Mouse (Mus musculus) stomach, embryonic 14.5 days (tissue): ENCODE data around the gene Fmo4. TPM values are rescaled to one million over a fixed set of nuclear protein-coding genes. Genes with fewer than 3 reads are reported as not detected.

Source experiments
- ATAC-seq: fragments of 200-750 bp; cut with Nextera tagmentation; 2 replicates; pipeline ENCODE4 v1.8.0; 2017; ENCODE audit warnings: low read depth, moderate TSS enrichment; ENCODE audit not compliant: insufficient number of reproducible peaks, insufficient read depth, low FRiP score
- H3K27ac ChIP-seq: fragments of 300-500 bp; sonication (generic); 2 replicates; pipeline ENCODE4 v1.5.1; 2014; ENCODE audit warnings: mild to moderate bottlenecking, low read length, moderate library complexity, mixed read lengths
- H3K27me3 ChIP-seq: fragments of 300-500 bp; sonication (generic); 2 replicates; pipeline ENCODE4 v1.6.1; 2014; ENCODE audit warnings: low read length, control low read depth, mixed read lengths; ENCODE audit not compliant: control insufficient read depth, insufficient read depth
- H3K36me3 ChIP-seq: fragments of 300-500 bp; sonication (generic); 2 replicates; pipeline ENCODE4 v1.6.1; 2014; ENCODE audit warnings: mild to moderate bottlenecking, control low read depth, low read length, moderate library complexity, mixed read lengths; ENCODE audit not compliant: control insufficient read depth, insufficient read depth
- H3K4me1 ChIP-seq: fragments of 300-500 bp; sonication (generic); 2 replicates; pipeline ENCODE4 v1.6.1; 2014; ENCODE audit warnings: low read length, control low read depth, mixed read lengths; ENCODE audit not compliant: control insufficient read depth, insufficient read depth
- H3K4me2 ChIP-seq: fragments of 300-500 bp; sonication (generic); replicated peaks from 2 replicates; pipeline ENCODE4 v1.6.1; 2014; ENCODE audit warnings: low read depth, low read length, control low read depth
- H3K4me3 ChIP-seq: fragments of 300-500 bp; sonication (generic); 2 replicates; pipeline ENCODE4 v1.5.1; 2014; ENCODE audit warnings: low read depth, low read length, control low read depth
- H3K9ac ChIP-seq: fragments of 300-500 bp; sonication (generic); replicated peaks from 2 replicates; pipeline ENCODE4 v1.6.1; 2014; ENCODE audit warnings: low read depth, mild to moderate bottlenecking, control low read depth, low read length, moderate library complexity, mixed read lengths
- H3K9me3 ChIP-seq: fragments of 300-500 bp; sonication (generic); 2 replicates; pipeline ENCODE4 v1.6.1; 2016; ENCODE audit warnings: low read depth, low read length, control low read depth; ENCODE audit not compliant: control insufficient read depth
- whole genome bisulfite sequencing: fragments of 180-500 bp; shearing (Covaris S2); extraction: QIAGEN DNeasy Blood & Tissue Kit; methylation state at CpG from one replicate; pipeline ENCODE4 v1.1.7; 2014; 5-methylcytosine and 5-hydroxymethylcytosine counted together
- polyA plus RNA-seq: library from polyadenylated mRNA; unstranded; fragments of >200 nt; fragmentation: Nextera tagmentation; extraction: Ambion mirVana; gene quantifications from 2 replicates; pipeline ENCODE4 v1.2.1, GENCODE M21; 2014

Gene Fmo4
- 0.90 TPM in 1 of 2 replicates, not detected in the other for polyA plus RNA-seq

DNA sequence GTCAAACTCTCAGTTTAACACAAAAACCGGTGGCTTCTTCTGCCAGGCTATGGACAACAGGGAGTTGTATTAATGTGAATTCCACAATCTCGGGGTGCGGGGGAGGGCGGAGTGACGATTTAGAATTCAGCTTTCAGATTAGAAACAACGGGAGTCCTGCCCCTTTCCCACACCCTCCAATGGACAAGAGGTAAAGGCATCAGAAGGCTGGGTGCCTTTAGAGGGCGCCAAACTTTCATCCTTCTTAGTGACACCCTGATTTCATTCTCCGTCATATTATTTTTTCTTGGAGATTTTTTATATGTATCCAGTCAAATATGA lies at the start of gene Fmo4:
Gene Fmo4, minus strand, starts transcription at position 137 of the 321 bp plus-strand sequence.
- Histone ChIP-seq H3K4me1 (no peaks in the 10 kb centered on the region), H3K36me3 (no peaks in the 10 kb centered on the region), H3K27me3 (no peaks in the 10 kb centered on the region), H3K4me2 (no peak within 1 kb of the TSS), H3K9me3 (no peaks in the 10 kb centered on the region), H3K27ac (no peak within 1 kb of the TSS), H3K4me3 (no peak within 1 kb of the TSS), H3K9ac (no peak within 1 kb of the TSS)
- ATAC-seq = no peak
- 42% methylated on average over 8 of the region's 8 CpGs for WGBS

DNA sequence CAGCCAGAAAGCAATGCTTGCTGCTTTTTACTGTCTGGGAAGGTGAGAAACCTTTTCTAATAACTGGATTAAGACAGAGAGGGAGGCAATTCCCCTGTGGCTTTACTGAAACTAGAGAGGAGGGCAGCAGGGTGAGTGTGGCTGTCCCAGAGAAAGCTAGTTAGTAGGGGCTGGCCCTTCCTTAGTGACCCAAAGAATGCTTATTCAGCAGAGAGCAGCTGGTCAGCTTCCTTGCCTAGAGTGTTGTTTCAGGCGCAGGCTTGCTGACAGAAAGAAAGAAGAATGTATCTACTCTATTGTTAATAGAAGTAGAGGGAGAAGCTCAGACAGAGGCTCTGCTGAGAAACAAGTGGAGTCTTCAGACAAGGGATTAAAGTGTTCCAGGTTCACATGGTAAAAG lies 48.6 kb upstream of the Fmo4 start:
- H3K36me3 ChIP-seq = no peaks in the 10 kb centered on the region

DNA sequence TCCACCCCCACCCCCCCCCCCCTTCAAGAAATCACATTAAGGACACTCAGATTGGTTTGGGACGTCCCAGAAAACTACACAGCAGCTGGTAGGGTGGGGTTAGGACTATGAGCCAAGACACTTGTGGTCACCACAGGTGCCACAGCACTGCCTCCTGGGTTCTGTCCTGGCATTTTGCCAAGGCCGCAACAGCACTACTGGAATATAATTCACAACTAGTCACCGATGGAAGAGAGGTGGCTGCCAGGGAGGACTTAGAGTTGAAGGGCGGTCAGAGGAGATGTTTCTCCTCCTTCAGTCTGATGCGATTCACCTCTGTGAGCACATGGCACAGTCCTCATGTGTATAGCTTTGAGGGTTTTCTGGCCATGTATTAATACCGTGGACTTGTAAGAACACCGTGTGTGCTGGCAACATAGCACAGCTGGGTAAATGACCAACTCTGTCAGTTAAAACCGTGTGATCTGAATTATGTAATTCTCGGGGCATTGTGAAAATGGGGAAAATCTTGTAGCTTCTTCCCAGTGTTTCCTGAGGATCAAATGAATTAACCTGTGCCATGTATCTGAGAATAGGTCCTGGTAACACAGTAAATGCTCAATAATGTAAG lies 46.3 kb upstream of the Fmo4 start:
- 68% methylated on average over 9 of the region's 9 CpGs for WGBS
- Histone ChIP-seq H3K9me3 (no peaks in the 10 kb centered on the region), H3K4me2 (no peak overlapping the region), H3K27me3 (no peaks in the 10 kb centered on the region), H3K4me1 (0 out of 2 replicates have a peak, but pooled peaks cover 4% of the 10 kb centered on the region), H3K27ac (no peak overlapping the region), H3K4me3 (no peak overlapping the region), H3K36me3 (no peaks in the 10 kb centered on the region), H3K9ac (no peak overlapping the region)
- no peak for ATAC-seq

More for the DNA sequence above, 48.6 kb upstream of the Fmo4 start:
- Histone ChIP-seq H3K27me3 (no peaks in the 10 kb centered on the region), H3K4me2 (no peak overlapping the region), H3K27ac (peak overlapping the region; percentile 52; the same call in 1 of the 2 replicates), H3K4me3 (no peak overlapping the region), H3K9ac (no peak overlapping the region), H3K4me1 (0 out of 2 replicates have a peak, but pooled peaks cover 4% of the 10 kb centered on the region), H3K9me3 (no peaks in the 10 kb centered on the region)
- ATAC-seq = no peak
- 10% methylated on average over 1 of the region's 1 CpGs for WGBS

DNA sequence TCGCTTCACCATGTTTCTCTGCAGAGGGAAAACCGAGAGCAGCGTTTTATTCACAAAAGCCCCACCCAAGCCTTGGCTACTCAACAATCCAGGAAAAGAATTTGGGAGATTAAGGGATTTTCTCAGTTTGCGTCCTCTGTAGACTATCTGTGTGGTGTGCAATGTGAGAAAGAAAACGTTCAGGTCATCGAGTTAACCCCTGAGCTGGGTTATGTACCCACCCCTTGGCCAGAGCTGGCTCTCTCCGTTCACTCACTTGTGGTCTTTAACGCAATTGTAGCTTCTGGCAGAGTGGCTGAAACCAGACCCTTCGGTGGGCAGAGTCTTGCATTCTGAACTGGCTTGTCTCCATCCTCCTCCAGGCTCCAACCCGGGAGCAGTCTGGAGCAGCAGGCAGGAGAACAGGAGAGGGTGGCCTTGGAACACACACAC lies 45.8 kb upstream of the Fmo4 start:
- H3K4me1 ChIP-seq = 0 out of 2 replicates have a peak, but pooled peaks cover 4% of the 10 kb centered on the region
- H3K4me2 ChIP-seq = no peak overlapping the region
- no peaks in the 10 kb centered on the region for H3K36me3 ChIP-seq
- no peak overlapping the region; the same call in 1 of the 2 replicates for H3K27ac ChIP-seq
- no peak overlapping the region for H3K4me3 ChIP-seq
- no peak for ATAC-seq
- no peak overlapping the region for H3K9ac ChIP-seq
- H3K9me3 ChIP-seq = no peaks in the 10 kb centered on the region
- 44% methylated on average over 10 of the region's 10 CpGs for WGBS
- H3K27me3 ChIP-seq = no peaks in the 10 kb centered on the region

DNA sequence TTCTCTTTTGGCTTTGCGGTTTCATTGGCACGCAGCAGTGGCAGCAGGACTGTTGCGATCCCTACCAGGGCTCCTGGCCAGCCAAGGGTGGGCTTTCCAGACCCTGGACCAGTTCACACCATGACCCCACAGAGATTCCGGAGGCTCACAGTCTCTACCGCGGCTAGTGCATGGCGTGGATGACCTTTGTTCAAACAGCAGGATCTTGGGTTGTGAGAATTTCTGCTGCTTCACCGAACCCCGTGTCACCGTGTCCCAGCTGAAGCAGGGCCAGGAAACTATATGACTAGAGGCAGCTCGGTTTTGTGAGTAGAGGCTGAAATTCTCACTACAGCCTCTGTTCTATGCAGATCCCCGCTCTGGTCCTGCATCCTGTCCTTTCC lies 45.0 kb upstream of the Fmo4 start:
- no peak for ATAC-seq
- H3K36me3 ChIP-seq = no peaks in the 10 kb centered on the region
- no peak overlapping the region for H3K9ac ChIP-seq
- no peaks in the 10 kb centered on the region for H3K9me3 ChIP-seq
- 77% methylated on average over 12 of the region's 12 CpGs for WGBS
- peak overlapping the region; percentile 71; the same call in 1 of the 2 replicates for H3K27ac ChIP-seq
- H3K27me3 ChIP-seq = no peaks in the 10 kb centered on the region
- H3K4me2 ChIP-seq = no peak overlapping the region
- 0 out of 2 replicates have a peak, but pooled peaks cover 4% of the 10 kb centered on the region for H3K4me1 ChIP-seq
- H3K4me3 ChIP-seq = no peak overlapping the region

DNA sequence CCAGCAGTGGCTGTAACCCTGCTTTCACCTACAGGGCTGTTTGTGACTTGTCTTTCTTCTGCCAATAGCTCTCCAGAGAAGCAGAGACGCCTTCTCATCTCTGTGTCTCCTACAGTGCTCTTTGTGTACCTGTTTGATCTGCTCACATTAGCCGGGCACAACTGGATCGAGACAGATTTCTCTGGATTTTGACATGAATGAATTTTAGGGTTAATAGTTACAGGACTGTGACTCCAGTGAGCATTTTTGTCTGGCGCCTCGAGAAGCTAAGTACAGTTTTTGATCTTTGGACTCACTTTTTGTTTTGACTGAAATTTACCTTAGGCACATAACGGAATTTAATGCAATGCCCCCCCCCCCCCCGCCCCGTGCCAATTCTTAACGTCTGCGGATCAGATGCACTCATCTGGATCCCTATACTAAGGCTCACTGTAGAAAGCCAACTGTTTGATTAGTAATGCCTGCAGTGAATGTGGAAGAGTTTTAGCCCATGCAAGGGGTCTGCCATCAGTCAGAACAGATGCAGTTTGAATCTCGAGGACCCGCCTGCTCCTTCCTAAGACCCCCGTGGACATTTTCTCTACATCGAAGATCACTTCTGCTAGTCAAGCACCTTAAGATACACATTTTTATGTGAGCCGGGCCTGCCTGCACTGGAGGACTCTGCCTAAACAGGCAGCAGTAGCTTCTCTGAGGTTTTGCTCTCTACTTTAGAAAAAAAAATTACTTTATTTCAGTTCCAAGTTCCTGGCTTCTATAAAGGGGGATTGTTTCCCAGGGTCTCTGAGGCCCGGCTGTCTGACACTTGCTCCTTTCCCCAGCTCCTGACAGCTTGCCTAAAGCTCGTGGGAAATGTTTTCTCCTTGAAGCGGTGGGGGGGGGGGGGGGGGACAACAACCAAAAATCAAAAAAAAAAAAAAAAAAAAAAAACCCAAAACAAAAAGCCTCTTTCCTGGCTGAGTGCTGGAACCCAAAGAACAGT lies 44.3 kb upstream of the Fmo4 start:
- no peak overlapping the region for H3K4me2 ChIP-seq
- H3K36me3 ChIP-seq = no peaks in the 10 kb centered on the region
- peak overlapping the region; percentile 71; the same call in 1 of the 2 replicates for H3K27ac ChIP-seq
- 62% methylated on average over 18 of the region's 18 CpGs for WGBS
- 0 out of 2 replicates have a peak, but pooled peaks cover 8% of the 10 kb centered on the region for H3K4me1 ChIP-seq
- no peak for ATAC-seq
- H3K27me3 ChIP-seq = no peaks in the 10 kb centered on the region
- no peak overlapping the region for H3K9ac ChIP-seq
- H3K9me3 ChIP-seq = no peaks in the 10 kb centered on the region
- no peak overlapping the region for H3K4me3 ChIP-seq

DNA sequence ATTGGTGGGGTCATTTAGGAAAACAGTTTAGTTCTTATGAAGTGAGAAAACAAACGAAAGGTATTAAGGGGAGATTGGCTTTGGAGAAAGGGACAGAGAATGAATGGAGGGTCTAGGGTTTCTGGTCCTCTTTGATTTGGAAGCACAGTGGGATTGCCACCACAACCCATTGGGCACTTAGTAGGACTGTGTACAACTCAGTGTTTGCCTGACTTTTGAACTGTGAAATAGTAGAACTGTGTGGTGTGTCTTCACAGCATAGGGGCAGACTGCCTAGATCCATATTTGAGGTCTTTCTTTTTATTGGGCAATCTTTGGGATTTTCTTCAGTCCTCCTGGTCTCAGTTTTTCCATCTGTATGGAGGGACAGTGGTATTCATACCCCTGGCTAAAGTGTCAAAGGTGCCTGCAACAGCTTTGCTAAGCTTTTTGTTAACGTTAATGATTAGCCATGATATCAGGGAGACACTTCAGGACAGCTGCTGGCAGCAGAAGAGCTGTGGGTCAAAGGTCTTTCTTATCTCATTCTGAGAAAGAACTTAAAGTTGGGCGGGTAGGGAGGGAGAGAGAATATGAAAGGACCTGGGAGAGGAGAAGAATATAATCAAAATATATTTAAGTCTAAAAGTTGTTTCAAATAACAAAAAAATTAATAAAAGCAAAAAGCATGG lies 40.2 kb upstream of the Fmo4 start:
- Histone ChIP-seq H3K4me1 (0 out of 2 replicates have a peak, but pooled peaks cover 4% of the 10 kb centered on the region), H3K27me3 (no peaks in the 10 kb centered on the region), H3K4me2 (no peak overlapping the region), H3K9ac (no peak overlapping the region), H3K36me3 (no peaks in the 10 kb centered on the region), H3K4me3 (no peak overlapping the region), H3K9me3 (no peaks in the 10 kb centered on the region), H3K27ac (no peak overlapping the region)
- WGBS = 45% methylated on average over 3 of the region's 3 CpGs
- no peak for ATAC-seq

DNA sequence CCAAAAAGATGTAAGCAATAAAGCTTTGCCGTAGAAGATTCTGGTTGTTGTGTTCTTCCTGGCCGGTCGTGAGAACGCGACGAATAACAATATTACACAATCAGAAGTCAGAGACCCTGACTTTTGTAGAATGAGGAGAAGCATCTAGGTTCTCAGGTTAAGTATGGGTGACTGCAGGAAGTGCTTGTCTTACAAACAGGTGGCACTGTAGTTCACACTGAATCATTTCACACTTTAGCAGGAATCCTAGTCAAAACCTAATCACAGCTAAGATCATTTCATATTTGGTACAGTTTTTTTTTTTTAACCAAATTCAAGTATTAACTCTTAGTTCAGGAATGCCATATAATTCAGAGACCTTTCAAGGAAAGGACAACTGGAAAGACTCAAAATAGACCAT lies 33.8 kb upstream of the Fmo4 start:
- Histone ChIP-seq H3K27me3 (no peaks in the 10 kb centered on the region), H3K36me3 (no peaks in the 10 kb centered on the region), H3K9ac (no peak overlapping the region), H3K4me3 (no peak overlapping the region), H3K4me1 (no peaks in the 10 kb centered on the region), H3K4me2 (no peak overlapping the region), H3K9me3 (no peaks in the 10 kb centered on the region), H3K27ac (no peak overlapping the region)
- ATAC-seq = no peak
- 95% methylated on average over 6 of the region's 6 CpGs for WGBS
